Mouse (Mus musculus) skeletal muscle tissue, adult 2 months (tissue): Measurements from ENCODE around the gene Brca1.
"Not testable (repeated sequence)": the region's sequence is repeated elsewhere in the genome, so short reads cannot be mapped to it uniquely, and the experiment has no call there.

ENCODE experiments used
- DNase-seq: peaks from one replicate; pipeline ENCODE4 v3.0.0-alpha.2; 2012; ENCODE audit warnings: low read depth, low spot score

The Brca1 gene

GRCm38 (mm10) chr11:101449596-101449995 is 102.2 kb downstream of the Brca1 start:
- not testable (repeated sequence) for DNase-seq

GRCm38 (mm10) chr11:101448899-101449298 is 102.9 kb downstream of the Brca1 start:
- no peak for DNase-seq

- DNase-seq: peak; percentile 81
Observed at GRCm38 (mm10) chr11:101448274-101448746, 103.4 kb downstream of the Brca1 start, which contains the start of gene Ifi35. Gene Ifi35, plus strand, starts transcription at chr11:101448407.

- DNase-seq: no peak
Observed at GRCm38 (mm10) chr11:101447786-101448185, 104.0 kb downstream of the Brca1 start.

GRCm38 (mm10) chr11:101446860-101447259 is 104.9 kb downstream of the Brca1 start:
- DNase-seq: not testable (repeated sequence)

GRCm38 (mm10) chr11:101446319-101446718 is 105.4 kb downstream of the Brca1 start:
- no peak for DNase-seq

GRCm38 (mm10) chr11:101442760-101443159 is 109.0 kb downstream of the Brca1 start:
- no peak for DNase-seq

- peak; percentile 99 for DNase-seq
Observed at GRCm38 (mm10) chr11:101442127-101442693, 109.5 kb downstream of the Brca1 start, which contains the start of gene Rpl27. Gene Rpl27, plus strand, starts transcription at chr11:101442298.

- DNase-seq: not testable (repeated sequence)
Observed at GRCm38 (mm10) chr11:101441450-101442126, 110.2 kb downstream of the Brca1 start.
